ENCODE assay signal across 8 mouse cellular contexts in the genomic region with DNA sequence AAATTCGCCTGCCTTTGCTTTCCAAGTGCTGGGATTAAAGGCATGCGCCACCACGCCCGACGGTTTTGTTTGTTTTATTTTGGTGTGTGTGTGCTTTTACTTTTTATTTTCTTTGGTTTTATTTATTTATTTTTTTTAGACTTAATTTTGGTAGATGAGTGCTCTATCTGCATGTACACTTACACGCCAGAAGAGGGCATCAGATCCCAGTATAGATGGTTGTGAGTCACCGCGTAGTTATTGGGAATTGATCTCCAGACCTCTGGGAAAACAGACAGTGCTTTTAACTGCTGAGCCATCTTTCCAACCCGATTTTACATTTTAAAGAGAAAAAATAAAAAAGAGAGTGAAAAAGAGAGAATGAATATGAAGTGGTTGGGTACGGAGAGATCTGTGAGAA. TPM values are rescaled to one million over a fixed set of nuclear protein-coding genes. Genes with fewer than 3 reads are reported as not detected.
A peak's percentile ranks its signal among the peaks of the same experiment; 100 is the strongest.
DNase-seq lines count a peak whose midpoint lies in the region; ATAC-seq lines count a peak whose summit lies in the region.

No protein-coding gene starts in this region.

- no peak overlapping the region for H3K4me3 ChIP-seq in kidney, embryonic 16.5 days (ENCODE audit: low read length)
- no peak overlapping the region; the same call in 1 of the 2 replicates for H3K4me3 ChIP-seq in kidney, embryonic 15.5 days (replicated peaks)

- ATAC-seq in CD4-positive, CD25-positive, alpha-beta regulatory T cell, adult 4 months: no peak
- no peak for ATAC-seq in kidney, embryonic 16.5 days (ENCODE audit: low FRiP score, low TSS enrichment)
- no peak for ATAC-seq in kidney, embryonic 15.5 days (replicated peaks; ENCODE audit: low FRiP score)

- WGBS in kidney, embryonic 16.5 days: 31% methylated on average over 9 of the region's 10 CpGs
- WGBS in kidney, embryonic 15.5 days: 32% methylated on average over 10 of the region's 10 CpGs

- H3K27me3 ChIP-seq in kidney, embryonic 16.5 days (ENCODE audit: insufficient read depth, low read length): peaks cover 8% of the 10 kb centered on the region; the same call in 1 of the 2 replicates
- peaks cover 18% of the 10 kb centered on the region; the same call in 1 of the 2 replicates for H3K27me3 ChIP-seq in kidney, embryonic 15.5 days

- DNase-seq in CD4-positive, CD25-positive, alpha-beta regulatory T cell, adult 2 months (ENCODE audit: low read depth, low spot score): peak; percentile 32
- DNase-seq in ZHBTc4 (ENCODE audit: low read depth, low spot score): peak; percentile 52
- peak; percentile 1 to 3 for DNase-seq in kidney, postnatal 4 days
- DNase-seq in spleen, adult 12 weeks (ENCODE audit: low spot score): no peak
- no peak for DNase-seq in adrenal gland, postnatal 36 days

- no peak overlapping the region for H3K9ac ChIP-seq in kidney, embryonic 16.5 days (replicated peaks; ENCODE audit: low read length)
- H3K9ac ChIP-seq in kidney, embryonic 15.5 days: no peak overlapping the region

- no peaks in the 10 kb centered on the region for H3K4me1 ChIP-seq in kidney, embryonic 16.5 days (ENCODE audit: insufficient read depth, low read length)
- no peaks in the 10 kb centered on the region for H3K4me1 ChIP-seq in kidney, embryonic 15.5 days

- no peaks in the 10 kb centered on the region for H3K36me3 ChIP-seq in kidney, embryonic 16.5 days (ENCODE audit: insufficient read depth, low read length)
- H3K36me3 ChIP-seq in kidney, embryonic 15.5 days: no peaks in the 10 kb centered on the region

- H3K9me3 ChIP-seq in kidney, embryonic 16.5 days (ENCODE audit: low read length): no peaks in the 10 kb centered on the region
- H3K9me3 ChIP-seq in kidney, embryonic 15.5 days (replicated peaks): no peaks in the 10 kb centered on the region

- 0 out of 2 replicates have a peak overlapping the region, but pooled peaks have one; percentile 18 for H3K4me2 ChIP-seq in kidney, embryonic 16.5 days (replicated peaks; ENCODE audit: low read depth, low read length)
- H3K4me2 ChIP-seq in kidney, embryonic 15.5 days: no peak overlapping the region

- no peak overlapping the region for H3K27ac ChIP-seq in kidney, embryonic 16.5 days (ENCODE audit: low read length)
- H3K27ac ChIP-seq in kidney, embryonic 15.5 days: no peak overlapping the region

RNA-seq across cellular contexts. Expression of a gene that starts 36.4 kb away (rescaled TPM):
- polyA plus RNA-seq in CD4-positive, CD25-positive, alpha-beta regulatory T cell, adult 4 months (2017; shearing (Covaris generic)): 10 to 100 TPM; 16.2 to 21.0 TPM
- polyA plus RNA-seq in kidney, embryonic 16.5 days (2015; fragmentation: Nextera tagmentation; extraction: Ambion mirVana): 43.1 and 44.7 TPM in 2 replicates
- polyA plus RNA-seq in kidney, embryonic 15.5 days (2015; fragmentation: Nextera tagmentation; extraction: Ambion mirVana): 38.6 and 43.2 TPM in 2 replicates
- total RNA-seq in adrenal gland, postnatal 36 days (2021): 10 to 100 TPM; 40.0 to 46.2 TPM

Comparison
In these comparisons a context has a peak if more than half of its experiments do, and no peak if none do; other contexts are left out.
1. DNase-seq: peak in CD4-positive, CD25-positive, alpha-beta regulatory T cell, adult 2 months (single experiment), ZHBTc4 (single experiment) and kidney, postnatal 4 days (2 of 2); none in spleen, adult 12 weeks (single experiment) and adrenal gland, postnatal 36 days (0 of 2).